In the genomic region with DNA sequence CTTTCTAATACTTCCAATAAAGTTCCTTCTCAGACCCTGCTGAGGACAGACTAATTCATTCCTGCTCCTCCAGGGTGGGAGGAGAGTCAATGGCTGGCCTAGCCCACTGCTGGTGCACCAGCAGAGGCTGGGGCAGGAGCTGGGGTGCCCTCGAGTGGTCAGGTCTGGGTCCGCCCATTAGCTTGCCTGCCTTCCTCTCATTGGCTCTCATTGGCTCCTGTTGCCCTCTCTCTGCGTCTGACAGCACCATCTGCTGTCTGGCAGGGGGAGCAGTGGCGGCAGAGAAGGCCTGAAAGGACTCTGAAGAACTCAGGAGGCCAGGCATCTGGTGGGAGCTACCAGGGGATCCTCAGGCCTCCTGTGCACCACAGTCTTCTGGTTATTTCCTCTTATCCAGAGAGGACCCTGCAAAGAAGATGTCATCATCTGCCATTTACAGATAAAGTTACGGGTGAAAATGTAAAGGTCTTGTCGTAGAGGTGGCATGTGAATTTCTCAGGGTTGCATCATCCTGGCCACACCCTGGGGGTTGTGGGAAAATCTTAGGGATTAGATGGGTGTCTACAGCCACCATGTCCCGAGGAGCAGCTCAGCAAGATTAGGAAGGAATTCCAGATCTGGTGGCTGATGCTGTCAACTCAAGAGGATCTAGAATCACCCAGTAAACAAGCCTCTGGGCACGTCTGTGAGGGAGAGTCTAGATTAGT, we compare ENCODE assay signal across 9 mouse cellular contexts.
A peak's percentile ranks its signal among the peaks of the same experiment; 100 is the strongest.
DNase-seq lines count a peak whose midpoint lies in the region; ATAC-seq lines count a peak whose summit lies in the region.
"Had no signal": no experiment of that assay in that cellular context is flagged by ENCODE, and none has a peak within 500 bp of the region (broad histone marks: within the 10 kb centered on the region; RNA-seq: fewer than 3 reads in every experiment).

No protein-coding gene starts in this region.

- ATAC-seq in heart, embryonic 15.5 days (replicated peaks; ENCODE audit: insufficient number of reproducible peaks, insufficient read depth, low FRiP score, low read depth): 0 out of 2 replicates have a peak, but pooled peaks have one; percentile 43
- peak; percentile 25 to 38; a peak in 1 of 4 replicates for ATAC-seq in hematopoietic stem cell, adult 5-6 weeks (replicated peaks in 1 of 2; ENCODE audit: insufficient read depth in 1 of 2, low FRiP score in 2 of 2, low TSS enrichment in 1 of 2, low read depth in 1 of 2, poor library complexity in 2 of 2, severe bottlenecking in 2 of 2)
- peak; percentile 43; the same call in 1 of the 2 replicates for ATAC-seq in stomach, embryonic 15.5 days (ENCODE audit: insufficient read depth, low FRiP score, low read depth)
- no peak for ATAC-seq in heart, embryonic 11.5 days (replicated peaks; ENCODE audit: insufficient number of reproducible peaks, low FRiP score, low TSS enrichment)

- H3K4me2 ChIP-seq in heart, embryonic 15.5 days: no peak overlapping the region
- no peak overlapping the region for H3K4me2 ChIP-seq in stomach, embryonic 15.5 days
- no peak overlapping the region for H3K4me2 ChIP-seq in heart, embryonic 11.5 days
- H3K4me2 ChIP-seq: embryonic facial prominence, embryonic 15.5 days had no signal

- no peaks in the 10 kb centered on the region for H3K36me3 ChIP-seq in heart, embryonic 15.5 days
- no peaks in the 10 kb centered on the region for H3K36me3 ChIP-seq in stomach, embryonic 15.5 days
- H3K36me3 ChIP-seq in heart, embryonic 11.5 days (ENCODE audit: control insufficient read depth, insufficient read depth, low read length): no peaks in the 10 kb centered on the region
- H3K36me3 ChIP-seq: embryonic facial prominence, embryonic 15.5 days had no signal

- no peak for DNase-seq in heart, postnatal 36 days
- DNase-seq in right cerebral cortex, postnatal 10 days (ENCODE audit: low spot score in 2 of 2): peak; percentile 31 to 36
- DNase-seq in right cerebral cortex, postnatal 4 days: no peak
- no peak for DNase-seq in right cerebral cortex, postnatal 14 days

- no peaks in the 10 kb centered on the region for H3K9me3 ChIP-seq in heart, embryonic 15.5 days (replicated peaks)
- H3K9me3 ChIP-seq in stomach, embryonic 15.5 days: no peaks in the 10 kb centered on the region
- no peaks in the 10 kb centered on the region for H3K9me3 ChIP-seq in heart, embryonic 11.5 days (replicated peaks; ENCODE audit: control insufficient read depth, low read length)
- H3K9me3 ChIP-seq: embryonic facial prominence, embryonic 15.5 days had no signal

- 35% methylated on average over 8 of the region's 8 CpGs for WGBS in heart, embryonic 15.5 days
- 39% methylated on average over 8 of the region's 8 CpGs for WGBS in stomach, embryonic 15.5 days
- 26% methylated on average over 8 of the region's 8 CpGs for WGBS in heart, embryonic 11.5 days (ENCODE audit: insufficient replicate concordance)

- H3K4me3 ChIP-seq in heart, embryonic 15.5 days: no peak overlapping the region
- no peak overlapping the region for H3K4me3 ChIP-seq in stomach, embryonic 15.5 days (replicated peaks)
- no peak overlapping the region for H3K4me3 ChIP-seq in heart, embryonic 11.5 days (ENCODE audit: low read depth, low read length)
- H3K4me3 ChIP-seq: embryonic facial prominence, embryonic 15.5 days had no signal

- no peak overlapping the region for H3K9ac ChIP-seq in heart, embryonic 15.5 days
- H3K9ac ChIP-seq in stomach, embryonic 15.5 days: no peak overlapping the region
- H3K9ac ChIP-seq in heart, embryonic 11.5 days (ENCODE audit: low read depth, low read length): no peak overlapping the region
- H3K9ac ChIP-seq: embryonic facial prominence, embryonic 15.5 days had no signal

- no peaks in the 10 kb centered on the region; the same call in 1 of the 2 replicates for H3K27me3 ChIP-seq in heart, embryonic 15.5 days
- H3K27me3 ChIP-seq in stomach, embryonic 15.5 days (replicated peaks): no peaks in the 10 kb centered on the region
- H3K27me3 ChIP-seq in heart, embryonic 11.5 days (ENCODE audit: control insufficient read depth, insufficient read depth, low read length): no peaks in the 10 kb centered on the region
- H3K27me3 ChIP-seq: embryonic facial prominence, embryonic 15.5 days had no signal

- H3K4me1 ChIP-seq in heart, embryonic 15.5 days (replicated peaks): no peaks in the 10 kb centered on the region
- 0 out of 2 replicates have a peak, but pooled peaks cover 3% of the 10 kb centered on the region for H3K4me1 ChIP-seq in stomach, embryonic 15.5 days
- H3K4me1 ChIP-seq in heart, embryonic 11.5 days (ENCODE audit: control insufficient read depth, insufficient read depth, low read length): no peaks in the 10 kb centered on the region
- H3K4me1 ChIP-seq: embryonic facial prominence, embryonic 15.5 days had no signal

- no peak overlapping the region for H3K27ac ChIP-seq in heart, embryonic 15.5 days
- no peak overlapping the region for H3K27ac ChIP-seq in stomach, embryonic 15.5 days
- no peak overlapping the region for H3K27ac ChIP-seq in heart, embryonic 11.5 days (ENCODE audit: low read depth, low read length)
- H3K27ac ChIP-seq: embryonic facial prominence, embryonic 15.5 days had no signal

- intact Hi-C loops in heart, postnatal 36 days (cut with DNase I): no loop called here

Comparison
In these comparisons a context has a peak if more than half of its experiments do, and no peak if none do; other contexts are left out.
1. DNase-seq: peak in right cerebral cortex, postnatal 10 days (2 of 2); none in heart, postnatal 36 days (0 of 2), right cerebral cortex, postnatal 4 days (single experiment) and right cerebral cortex, postnatal 14 days (single experiment).